ENCODE assay signal across 28 mouse cellular contexts in genomic region chr7:43608316-43608824, GRCm38 (mm10). TPM values are rescaled to one million over a fixed set of nuclear protein-coding genes. Genes with fewer than 3 reads are reported as not detected.
"Had no signal": no experiment of that assay in that cellular context is flagged by ENCODE, and none has a peak within 500 bp of the region (broad histone marks: within the 10 kb centered on the region; RNA-seq: fewer than 3 reads in every experiment).

No protein-coding gene starts in this region.

- DNase-seq: kidney, adult 18-20 months; kidney, postnatal 25 days; layer of hippocampus, adult 9-11 months; liver, embryonic 13.5 days; lung, adult 2 months; lung, postnatal 14 days; right cerebral cortex, adult 18-20 months; right cerebral cortex, postnatal 14 days; right cerebral cortex, postnatal 4 days; thymus, adult 18-20 months; thymus, postnatal 36 days had no signal

- H3K9me3 ChIP-seq: liver, embryonic 13.5 days; midbrain, embryonic 13.5 days had no signal

- H3K9ac ChIP-seq: liver, embryonic 13.5 days; midbrain, embryonic 13.5 days had no signal

- H3K27ac ChIP-seq: kidney, postnatal 0 days; layer of hippocampus, adult 2 months; liver, embryonic 13.5 days; midbrain, embryonic 13.5 days; stomach, postnatal 0 days had no signal

- H3K36me3 ChIP-seq: liver, embryonic 13.5 days; midbrain, embryonic 13.5 days had no signal

- H3K4me3 ChIP-seq: layer of hippocampus, adult 2 months; liver, embryonic 13.5 days; midbrain, embryonic 13.5 days had no signal

RNA-seq across cellular contexts. Expression of gene Zfp819, which starts 1.4 kb away (rescaled TPM):
- polyA plus RNA-seq: large intestine, adult 2 months; liver, adult 2 months; liver, embryonic 13.5 days; liver, embryonic 16.5 days; lung, adult 2 months; stomach, postnatal 0 days had no signal

RNA-seq across cellular contexts. Expression of gene Ceacam18, which starts 26.1 kb away (rescaled TPM):
- total RNA-seq: layer of hippocampus, adult 2 months; left cerebral cortex, adult 18-20 months; left cerebral cortex, postnatal 25 days; liver, adult 2 months; megakaryocyte progenitor cell, adult 5-6 weeks had no signal
- polyA plus RNA-seq: kidney, embryonic 14.5 days; kidney, postnatal 0 days; limb, embryonic 11.5 days; limb, embryonic 14.5 days; liver, adult 2 months; liver, embryonic 13.5 days; lung, adult 2 months; lung, embryonic 16.5 days; midbrain, embryonic 13.5 days; neural tube, embryonic 11.5 days; stomach, embryonic 14.5 days; urinary bladder, adult 2 months had no signal
